Comparison of ENCODE assay signal across 26 mouse cellular contexts in genomic region chr9:87405115-87405720, GRCm38 (mm10).
DNase-seq lines count a peak whose midpoint lies in the region; ATAC-seq and TF ChIP-seq lines count a peak whose summit lies in the region.
"Had no signal": no experiment of that assay in that cellular context is flagged by ENCODE, and none has a peak within 500 bp of the region (broad histone marks: within the 10 kb centered on the region; RNA-seq: fewer than 3 reads in every experiment).

No protein-coding gene starts in this region.

- H3K4me3 ChIP-seq in lung, postnatal 0 days (ENCODE audit: low read depth, low read length): no peak overlapping the region
- no peak overlapping the region for H3K4me3 ChIP-seq in C2C12 (ENCODE audit: insufficient read depth, poor library complexity, severe bottlenecking)
- no peak overlapping the region for H3K4me3 ChIP-seq in forebrain, embryonic 15.5 days
- H3K4me3 ChIP-seq: embryonic facial prominence, embryonic 10.5 days; embryonic facial prominence, embryonic 13.5 days; heart, adult 2 months; heart, embryonic 10.5 days; heart, embryonic 13.5 days had no signal

- H3K36me3 ChIP-seq in lung, postnatal 0 days (ENCODE audit: insufficient read depth, low read length): no peaks in the 10 kb centered on the region
- H3K36me3 ChIP-seq in C2C12 (ENCODE audit: control insufficient read depth, insufficient read depth): no peaks in the 10 kb centered on the region
- no peaks in the 10 kb centered on the region for H3K36me3 ChIP-seq in forebrain, embryonic 15.5 days
- H3K36me3 ChIP-seq: embryonic facial prominence, embryonic 10.5 days; embryonic facial prominence, embryonic 13.5 days; heart, embryonic 10.5 days; heart, embryonic 13.5 days had no signal

- H3K79me2 ChIP-seq in C2C12 (ENCODE audit: control insufficient read depth, insufficient read depth): no peaks in the 10 kb centered on the region

- no peaks in the 10 kb centered on the region for H3K27me3 ChIP-seq in lung, postnatal 0 days (replicated peaks; ENCODE audit: insufficient read depth, low read length)
- H3K27me3 ChIP-seq in C2C12 (ENCODE audit: control insufficient read depth, insufficient read depth, insufficient read length): no peaks in the 10 kb centered on the region
- no peaks in the 10 kb centered on the region for H3K27me3 ChIP-seq in forebrain, embryonic 15.5 days
- H3K27me3 ChIP-seq: heart, embryonic 13.5 days had no signal

- H3K4me1 ChIP-seq in lung, postnatal 0 days (ENCODE audit: insufficient read depth, low read depth, low read length): no peaks in the 10 kb centered on the region
- no peaks in the 10 kb centered on the region for H3K4me1 ChIP-seq in forebrain, embryonic 15.5 days
- H3K4me1 ChIP-seq: embryonic facial prominence, embryonic 10.5 days had no signal

- WGBS in lung, postnatal 0 days: 73% methylated on average over 7 of the region's 7 CpGs
- WGBS in forebrain, embryonic 15.5 days: 91% methylated on average over 7 of the region's 7 CpGs

- DNase-seq in lung, postnatal 0 days (ENCODE audit: low spot score): peak; percentile 57
- no peak for DNase-seq in lung, postnatal 36 days
- DNase-seq in adipocyte (ENCODE audit: low spot score): peak; percentile 3
- no peak for DNase-seq in layer of hippocampus, adult 8-10 months (ENCODE audit: low spot score in 2 of 2)
- DNase-seq: adrenal gland, adult 8-10 months; adrenal gland, postnatal 25 days; cerebellum, adult 11-12 months; cerebellum, adult 8-10 months; cerebellum, postnatal 10 days; cerebellum, postnatal 36 days; embryo, embryonic 11 days; gastrocnemius, postnatal 25 days; heart, adult 2 months; heart, postnatal 14 days; heart, postnatal 4 days had no signal

- TF ChIP-seq CTCF in lung, postnatal 0 days (IDR thresholded peaks at IDR 0.05): no peak
- no peak for TF ChIP-seq CTCF in C2C12 (IDR thresholded peaks at IDR 0.05; ENCODE audit: control insufficient read depth, insufficient read depth, insufficient read length)

- no peak overlapping the region for H3K9ac ChIP-seq in lung, postnatal 0 days (replicated peaks; ENCODE audit: low read depth)
- H3K9ac ChIP-seq in forebrain, embryonic 15.5 days (replicated peaks): no peak overlapping the region
- H3K9ac ChIP-seq: embryonic facial prominence, embryonic 13.5 days; heart, embryonic 13.5 days; hindbrain, embryonic 14.5 days had no signal

- no peak for TF ChIP-seq EP300 in lung, postnatal 0 days (IDR thresholded peaks at IDR 0.05)

- no peak overlapping the region for H3K27ac ChIP-seq in lung, postnatal 0 days (ENCODE audit: low read length)
- no peak overlapping the region for H3K27ac ChIP-seq in forebrain, embryonic 15.5 days (replicated peaks)
- H3K27ac ChIP-seq: embryonic facial prominence, embryonic 10.5 days; embryonic facial prominence, embryonic 13.5 days; heart, adult 2 months; heart, embryonic 10.5 days; heart, embryonic 13.5 days; hindbrain, embryonic 14.5 days; hindbrain, postnatal 0 days had no signal

- H3K9me3 ChIP-seq in lung, postnatal 0 days (ENCODE audit: low read length): no peaks in the 10 kb centered on the region
- H3K9me3 ChIP-seq in forebrain, embryonic 15.5 days: no peaks in the 10 kb centered on the region
- H3K9me3 ChIP-seq: embryonic facial prominence, embryonic 10.5 days; embryonic facial prominence, embryonic 13.5 days; heart, embryonic 10.5 days; heart, embryonic 13.5 days had no signal

- no peak overlapping the region for H3K4me2 ChIP-seq in lung, postnatal 0 days (replicated peaks; ENCODE audit: low read depth, low read length)
- no peak overlapping the region for H3K4me2 ChIP-seq in forebrain, embryonic 15.5 days (replicated peaks)
- H3K4me2 ChIP-seq: embryonic facial prominence, embryonic 13.5 days; heart, embryonic 13.5 days; hindbrain, embryonic 14.5 days had no signal

- H3K79me3 ChIP-seq in C2C12 (ENCODE audit: low read depth): no peaks in the 10 kb centered on the region

- ATAC-seq in lung, postnatal 0 days: peak; percentile 19; the same call in 1 of the 2 replicates
- ATAC-seq in erythroblast, adult 5-6 weeks (replicated peaks; ENCODE audit: low FRiP score, poor library complexity, severe bottlenecking): no peak
- no peak for ATAC-seq in forebrain, embryonic 15.5 days (replicated peaks)
- ATAC-seq: forebrain, embryonic 14.5 days; hindbrain, postnatal 0 days; inflammation-experienced regulatory T-cells, adult 6 months had no signal

- no peak overlapping the region for H3ac ChIP-seq in C2C12 (ENCODE audit: control insufficient read depth, insufficient read length, low read depth)

TF ChIP-seq in C2C12, 6 proteins besides CTCF, POLR2A, EP300 and RAD21:
- TF ChIP-seq CEBPB (IDR thresholded peaks at IDR 0.05; ENCODE audit: low read depth): peak; percentile 79
- TF ChIP-seq FOSL1 (IDR thresholded peaks at IDR 0.05; ENCODE audit: insufficient read depth, low read length, poor library complexity, severe bottlenecking): no peak
- TF ChIP-seq MYOD1 (IDR thresholded peaks at IDR 0.05; ENCODE audit: control insufficient read depth, insufficient read length, low read depth): no peak
- no peak for TF ChIP-seq MYOG (IDR thresholded peaks at IDR 0.05; ENCODE audit: control insufficient read depth, extremely low read depth, insufficient read length)

Comparison
In these comparisons a context has a peak if more than half of its experiments do, and no peak if none do; other contexts are left out.
1. DNase-seq: peak in lung, postnatal 0 days (single experiment) and adipocyte (single experiment); none in lung, postnatal 36 days (single experiment) and layer of hippocampus, adult 8-10 months (0 of 2).